Mouse (Mus musculus): Measurements from ENCODE around the gene Mob3a.

Mob3a gene

DNA sequence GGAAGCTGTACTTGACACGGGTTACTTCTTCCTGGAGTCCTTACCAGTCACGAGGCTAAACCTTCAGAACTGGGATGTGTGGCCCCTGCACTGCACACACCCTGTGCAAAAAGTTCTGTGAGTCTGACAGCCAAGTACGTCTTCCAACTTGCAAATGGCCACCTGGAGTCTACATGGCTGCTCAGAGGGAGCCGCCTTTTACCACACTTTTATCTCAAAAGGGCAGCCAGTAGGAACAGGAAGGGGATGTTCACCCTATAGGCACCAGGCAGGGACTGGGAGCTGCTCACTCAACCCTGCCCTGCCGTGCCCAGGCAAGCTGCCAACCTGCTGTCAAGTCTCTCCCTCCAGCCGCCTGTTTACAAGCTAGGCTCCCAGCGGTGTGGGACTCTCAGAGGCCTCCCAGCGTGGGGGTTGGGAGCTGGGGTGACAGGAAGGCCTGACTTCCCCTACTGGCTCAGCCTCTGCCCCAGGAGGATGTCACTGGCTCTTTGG lies 23.8 kb downstream of the Mob3a start, which contains the start of gene Mknk2:
Gene Mknk2 (minus strand): TSS at position 171 of the 495 bp plus-strand sequence.
- peak; percentile 95 to 96 for DNase-seq (ENCODE audit: low spot score in 2 of 2)

DNA sequence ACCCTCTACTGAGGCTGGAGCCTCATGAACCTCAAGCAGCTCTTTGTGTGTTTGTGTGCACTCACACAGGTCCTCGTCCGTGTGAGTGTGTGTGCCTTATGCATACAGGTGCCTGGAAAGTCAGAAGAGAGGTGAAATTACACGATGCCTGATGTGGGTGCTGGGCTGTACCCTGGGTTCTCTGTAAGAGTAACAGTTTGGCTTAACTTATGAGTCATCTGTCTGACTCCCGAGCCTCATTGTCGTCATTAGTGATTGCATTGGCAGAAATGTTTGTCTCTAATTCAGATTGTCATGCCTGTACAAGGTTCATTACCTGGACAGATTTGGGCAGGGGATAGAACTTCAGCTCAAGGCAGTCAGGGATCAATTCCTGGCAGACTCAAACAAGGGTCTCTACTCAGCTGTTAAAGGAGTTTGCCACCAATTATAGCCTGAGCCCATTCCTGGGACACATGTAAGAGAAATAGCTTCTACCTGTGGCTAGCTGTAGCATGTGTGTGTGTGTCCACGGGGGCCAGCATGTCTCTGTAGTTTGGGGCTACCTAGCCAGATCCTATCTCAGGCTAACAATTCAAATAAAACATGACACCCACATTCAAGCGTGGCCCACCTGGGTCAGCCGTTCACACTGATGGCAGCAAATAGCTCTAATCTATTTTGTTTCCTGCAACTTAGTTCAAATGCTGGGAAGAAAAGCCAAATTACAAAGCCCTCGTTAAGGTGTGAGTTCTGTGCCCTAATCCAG lies 24.5 kb downstream of the Mob3a start:
- DNase-seq (ENCODE audit: low spot score in 2 of 2), result peak in 1 of 2 experiments; percentile 51

DNA sequence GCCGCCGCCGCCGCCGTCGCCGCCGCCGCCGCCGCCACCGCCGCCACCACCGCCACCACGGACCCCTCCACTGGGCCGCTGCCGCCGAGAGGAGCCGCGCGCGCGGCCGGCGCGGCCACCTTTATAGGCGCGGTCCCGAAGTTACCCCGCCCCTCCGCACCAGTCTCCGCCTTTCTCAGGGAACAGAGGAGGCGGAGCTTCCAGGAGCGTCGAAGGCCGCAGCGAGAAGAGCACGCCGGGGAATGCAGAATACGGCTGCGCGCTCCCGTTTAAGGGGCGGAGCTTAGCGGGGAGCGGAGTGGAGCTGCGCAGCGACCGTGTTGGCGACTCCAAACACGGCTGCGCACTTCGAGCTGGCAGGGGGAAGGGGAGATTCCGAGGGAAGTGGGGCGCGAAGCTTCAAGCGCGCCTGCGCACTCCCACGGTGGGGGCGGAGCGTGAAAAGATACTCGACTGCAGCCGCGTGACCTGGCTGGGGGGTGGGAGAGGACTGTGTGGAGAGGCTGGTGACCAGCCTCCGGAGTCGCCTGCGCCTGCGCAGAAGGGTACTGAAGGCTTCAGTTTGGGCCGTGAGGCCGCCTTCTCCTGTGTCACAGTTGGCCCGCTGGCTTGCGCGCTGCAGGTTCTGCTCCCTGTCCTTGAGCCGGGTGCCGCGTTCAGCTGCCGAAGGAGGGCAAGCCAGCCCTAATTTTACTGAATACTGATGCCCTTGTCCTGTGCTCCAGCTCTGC lies 25.4 kb downstream of the Mob3a start:
- peak; percentile 100 for DNase-seq (ENCODE audit: low spot score in 2 of 2)

DNA sequence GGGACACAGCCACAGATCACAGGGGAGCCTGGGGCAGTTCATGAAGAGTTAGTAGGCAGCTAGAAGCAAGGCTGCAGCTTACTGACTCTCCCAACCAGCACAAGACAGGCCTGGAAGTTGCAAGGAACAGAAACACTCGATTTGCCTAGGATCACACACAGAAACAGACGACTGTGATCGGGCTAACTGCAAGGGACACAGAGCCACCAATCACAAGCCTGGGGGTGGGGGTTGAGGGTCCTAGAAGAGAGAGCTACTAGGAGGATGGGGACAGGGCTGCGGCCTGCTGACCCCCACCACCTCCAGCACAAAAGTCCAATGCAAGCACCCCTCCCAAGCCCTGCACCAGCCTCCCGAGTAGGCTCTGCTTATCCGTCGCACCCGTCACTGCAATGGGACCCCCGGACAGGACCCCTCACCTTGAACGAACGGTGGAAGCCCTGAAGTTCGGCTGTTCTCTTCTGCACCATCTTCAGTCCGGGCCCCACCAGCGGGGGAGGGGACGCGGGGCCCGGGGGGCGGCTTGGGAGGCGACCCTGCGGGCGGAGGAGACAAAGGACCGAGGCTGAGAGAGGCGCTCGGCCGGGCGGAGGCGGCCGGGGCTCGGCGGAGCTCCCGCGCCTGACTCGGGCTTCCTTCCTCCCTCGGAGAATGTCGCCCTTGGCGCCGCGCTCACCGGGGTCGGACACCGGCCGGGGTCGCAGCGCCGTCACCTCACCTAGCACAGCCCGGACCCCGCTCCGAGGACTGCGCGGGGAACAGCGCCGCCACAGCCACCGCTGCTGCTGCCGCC lies 26.2 kb downstream of the Mob3a start:
- DNase-seq (ENCODE audit: low spot score in 2 of 2), result no peak

DNA sequence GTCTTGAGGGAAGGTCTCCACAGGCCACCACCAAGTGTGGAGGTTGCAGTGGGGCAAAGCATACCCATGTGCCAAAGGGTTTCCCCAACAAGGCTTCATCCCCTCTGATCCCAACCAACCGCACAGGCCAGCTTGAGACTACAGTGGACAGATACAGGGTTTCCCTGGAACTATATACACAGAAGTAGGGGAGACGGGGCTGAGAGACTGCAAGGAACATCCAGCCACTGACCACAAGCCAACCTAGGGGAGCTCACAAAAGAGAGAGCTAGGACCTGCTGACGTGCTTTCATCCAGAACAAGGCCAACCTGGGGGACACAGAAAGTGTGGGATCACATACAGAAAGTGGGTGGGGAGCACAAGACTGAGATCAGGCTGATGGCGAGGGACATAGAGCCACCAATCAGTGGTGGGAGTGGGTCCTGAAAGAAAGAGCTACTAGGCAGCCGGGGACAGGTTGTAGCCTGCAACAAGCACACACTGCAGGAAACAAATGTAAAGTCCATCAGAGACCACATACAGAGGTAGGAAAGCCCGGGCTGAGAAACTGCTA lies 26.8 kb downstream of the Mob3a start:
- no peak for DNase-seq (ENCODE audit: low spot score in 2 of 2)

DNA sequence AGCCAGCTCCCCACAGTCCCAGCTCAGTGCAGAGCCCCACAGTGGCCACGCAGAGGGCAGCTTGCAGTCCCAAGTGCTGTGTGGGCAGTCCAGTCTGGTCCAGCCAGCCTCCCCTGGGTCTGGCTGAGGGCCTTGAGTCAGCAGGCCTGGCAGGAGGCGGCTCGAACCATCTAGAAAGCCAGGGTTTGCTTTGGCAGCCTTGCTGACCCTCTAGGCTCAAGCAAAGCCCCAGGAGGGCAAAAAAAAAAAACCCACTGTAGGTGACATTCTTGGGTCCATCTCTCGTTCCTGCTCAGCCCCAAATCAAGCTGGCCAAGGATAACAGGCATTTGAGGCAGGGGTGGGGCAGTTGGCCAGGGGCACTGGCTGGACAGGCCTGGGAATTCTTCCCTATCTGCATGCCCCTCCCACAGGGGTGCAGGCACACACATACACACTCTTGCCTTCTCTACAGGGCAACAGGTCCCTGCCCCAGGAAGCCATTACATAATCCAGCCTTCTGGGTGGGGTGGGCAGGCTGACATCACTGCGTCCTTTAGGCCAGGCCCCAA lies 27.5 kb downstream of the Mob3a start:
- peak in 1 of 2 experiments; percentile 36 for DNase-seq (ENCODE audit: low spot score in 2 of 2)

DNA sequence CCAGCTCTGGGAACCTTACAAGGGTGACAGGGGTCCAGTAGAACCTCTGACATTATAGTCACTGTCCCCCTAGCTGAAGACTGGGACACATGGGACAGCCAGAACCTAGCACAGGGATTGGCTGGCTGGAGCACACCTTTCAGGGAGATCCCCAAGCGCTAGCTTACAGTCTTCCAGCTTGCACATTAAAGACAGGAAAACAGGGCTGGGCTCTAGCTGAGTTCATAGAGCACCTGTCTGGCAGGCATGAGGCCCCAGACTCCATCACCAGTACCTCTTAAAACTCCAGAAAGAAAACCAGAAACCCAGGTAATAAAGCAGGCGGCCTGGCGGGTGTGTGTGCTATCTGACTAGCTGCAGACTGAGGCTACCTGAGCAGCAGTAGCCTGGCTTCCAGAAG lies 28.1 kb downstream of the Mob3a start:
- DNase-seq (ENCODE audit: low spot score in 2 of 2), result no peak

DNA sequence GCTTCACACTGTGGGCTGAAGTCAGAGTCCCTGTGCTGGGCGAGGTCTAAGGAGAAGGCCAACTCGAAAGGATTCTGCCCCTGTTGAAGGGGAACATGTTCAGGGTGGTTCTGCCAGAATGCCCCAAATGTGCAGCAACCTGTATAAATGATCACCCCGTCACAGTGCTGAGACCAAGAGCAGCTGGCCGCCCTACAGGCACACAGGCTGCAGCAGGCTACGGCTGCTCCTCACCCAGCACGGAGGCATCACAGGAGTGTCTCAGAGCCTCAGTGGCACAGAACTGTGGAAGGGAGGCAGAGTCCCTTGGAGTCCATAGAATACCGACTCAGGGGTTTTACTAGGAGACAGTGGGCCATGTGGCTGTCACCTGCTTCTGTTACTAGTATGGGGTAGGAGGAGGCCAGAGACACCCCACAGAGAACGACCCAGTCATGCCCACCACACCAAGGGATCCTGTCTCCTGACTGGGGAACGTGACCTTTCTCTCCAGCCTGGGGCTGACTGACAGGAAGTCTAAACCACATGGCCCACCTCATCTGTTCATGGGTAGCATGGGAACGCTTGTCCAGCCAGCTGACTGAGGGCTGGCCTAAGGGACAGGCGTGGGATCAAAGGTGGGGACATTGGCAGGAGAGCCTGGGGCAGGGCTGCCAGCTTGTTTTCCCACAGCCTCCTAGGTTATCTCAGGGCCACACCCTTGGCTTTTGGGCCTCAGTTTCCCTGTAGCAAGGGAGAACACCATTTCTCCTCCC lies 29.7 kb downstream of the Mob3a start:
- no peak for DNase-seq (ENCODE audit: low spot score in 2 of 2)

DNA sequence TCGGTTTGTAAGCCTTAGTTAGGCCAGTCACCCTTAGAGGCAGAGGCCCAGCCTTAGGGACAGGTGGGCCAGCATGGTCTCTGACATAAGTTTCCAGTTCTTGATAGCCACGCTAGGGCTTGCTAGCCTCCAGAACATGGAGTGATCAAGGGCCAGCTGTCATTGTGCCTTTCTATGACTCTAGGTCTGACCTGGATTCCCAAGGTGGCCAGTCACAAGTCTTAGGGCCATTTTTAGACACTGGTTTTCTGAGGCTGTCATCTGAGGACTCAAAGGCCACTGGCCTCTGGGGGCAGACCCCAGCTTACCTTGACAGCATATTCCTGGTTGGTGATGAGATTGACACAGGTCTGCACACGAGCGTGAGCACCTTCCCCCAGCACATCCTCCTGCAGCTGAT lies 30.5 kb downstream of the Mob3a start:
- no peak for DNase-seq (ENCODE audit: low spot score in 2 of 2)

DNA sequence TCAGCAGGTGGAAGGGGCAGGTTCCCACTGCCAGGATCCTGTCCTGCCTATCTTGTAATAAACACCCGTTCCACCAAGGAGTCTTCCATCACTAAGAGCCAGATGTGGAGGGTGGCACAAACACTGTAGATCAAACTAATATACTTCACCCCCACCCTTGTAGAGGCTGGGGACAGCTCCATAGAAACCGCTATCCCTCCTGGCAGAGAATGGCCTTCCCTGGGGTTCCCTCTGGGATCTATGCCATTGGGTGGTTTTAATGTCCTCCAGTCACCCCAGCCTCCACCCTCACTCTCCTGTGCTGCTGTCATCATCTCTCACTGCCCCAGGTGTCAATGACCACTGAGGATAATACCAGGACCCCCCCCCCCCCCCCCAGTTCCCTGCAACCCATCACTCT lies 31.2 kb downstream of the Mob3a start:
- DNase-seq (ENCODE audit: low spot score in 2 of 2), result no peak

DNA sequence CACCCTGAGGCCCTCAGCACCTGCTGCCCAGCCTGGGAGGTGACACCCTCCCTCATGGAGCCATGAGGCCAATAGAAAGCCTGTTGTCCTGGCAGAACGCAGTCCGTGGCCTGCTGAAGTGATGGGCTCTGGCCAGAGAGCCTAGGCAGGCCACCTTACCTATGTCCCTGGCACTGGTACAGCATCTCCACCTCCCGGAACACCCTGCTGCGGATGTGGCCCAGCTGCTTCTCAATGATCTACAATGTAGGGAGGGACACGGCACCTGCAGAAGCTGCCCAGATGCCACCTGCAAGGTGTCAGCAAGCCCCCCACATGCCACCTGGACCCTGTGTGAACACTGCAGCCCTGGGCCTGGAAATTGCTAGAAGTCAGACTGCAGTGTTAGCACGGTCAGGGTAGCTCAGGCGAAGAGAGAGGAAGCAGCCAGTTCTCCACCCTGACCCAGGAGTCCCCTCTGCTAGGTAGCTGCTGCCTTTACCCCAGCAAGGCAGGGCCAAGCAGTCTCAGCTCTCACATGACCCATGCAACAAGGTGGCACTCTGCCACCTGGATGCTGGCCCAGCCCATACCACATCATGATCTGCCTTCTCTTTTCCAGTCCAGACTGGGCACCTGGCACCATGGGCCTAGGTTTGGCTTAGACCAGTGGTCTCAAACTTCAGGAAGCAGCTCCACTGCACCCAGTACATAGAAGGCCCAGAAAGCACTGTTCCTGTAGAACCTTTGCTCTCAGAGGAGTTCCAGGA lies 31.9 kb downstream of the Mob3a start:
- peak in 1 of 2 experiments; percentile 33 for DNase-seq (ENCODE audit: low spot score in 2 of 2)

DNA sequence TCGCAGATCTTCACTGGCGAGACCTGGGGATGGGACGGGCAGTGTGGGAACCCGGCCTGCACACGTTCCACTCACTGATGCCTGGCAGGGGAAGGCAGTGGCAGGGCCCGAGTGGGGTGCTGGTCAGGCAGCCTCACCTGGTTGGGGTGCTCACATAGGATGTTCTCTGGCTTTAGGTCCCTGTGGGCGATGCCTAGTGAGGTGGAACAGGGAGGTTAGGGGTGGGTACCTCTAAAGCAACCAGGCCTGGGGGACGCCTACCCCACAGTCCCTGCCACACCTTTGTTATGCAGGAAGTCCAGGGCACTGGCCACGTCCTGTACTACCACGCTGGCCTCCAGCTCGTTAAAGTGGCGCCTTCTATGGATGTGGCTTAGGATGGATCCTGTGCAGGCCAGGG lies 32.8 kb downstream of the Mob3a start:
- peak; percentile 61 to 62 for DNase-seq (ENCODE audit: low spot score in 2 of 2)

DNA sequence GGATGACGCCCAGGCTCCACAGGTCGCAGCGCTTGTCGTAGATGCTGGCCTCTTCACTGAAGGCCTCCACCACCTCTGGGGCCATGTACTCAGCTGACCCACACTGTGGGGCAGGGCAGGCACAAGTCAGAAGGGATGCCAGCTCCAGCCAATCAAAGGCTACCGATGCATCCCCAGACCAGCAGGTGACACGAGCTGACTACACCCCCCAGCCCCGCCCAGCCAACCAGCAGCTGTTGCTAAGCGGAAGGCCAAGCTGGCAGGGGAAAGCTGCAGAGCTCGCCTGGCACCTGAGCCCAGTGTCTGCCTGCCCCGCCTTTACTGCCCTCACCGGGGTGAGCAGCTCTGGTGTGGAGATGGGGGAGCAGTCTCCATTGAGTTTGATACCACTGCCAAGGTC lies 33.2 kb downstream of the Mob3a start:
- DNase-seq (ENCODE audit: low spot score in 2 of 2), result peak in 1 of 2 experiments; percentile 64

DNA sequence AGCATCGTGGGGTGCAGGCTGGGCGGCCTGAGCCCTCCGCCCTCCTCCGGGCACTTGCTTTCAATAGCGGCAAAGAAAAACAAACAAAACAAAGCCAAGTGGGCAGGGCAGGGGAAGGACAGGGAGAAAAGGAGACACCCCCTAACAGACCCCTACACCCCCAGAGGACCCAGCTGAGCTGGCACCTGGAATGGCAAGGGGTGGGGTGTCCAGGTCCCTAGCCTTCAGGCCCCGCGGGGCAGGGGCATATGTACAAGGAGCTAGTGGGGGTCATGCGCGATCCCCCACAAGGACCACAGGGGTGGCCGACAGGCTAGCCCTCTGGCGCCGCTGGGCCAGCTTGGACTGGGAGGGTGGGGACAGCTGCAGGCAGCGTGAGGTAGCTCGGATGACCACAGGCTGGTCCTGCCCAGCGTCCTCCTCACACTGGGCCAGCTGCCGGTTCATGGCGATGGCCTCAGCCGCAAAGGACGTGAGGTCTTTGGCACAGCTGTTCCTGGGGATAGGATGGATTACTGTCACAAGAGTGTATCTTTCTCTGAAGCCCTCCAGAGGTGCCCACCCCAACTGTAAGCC lies 34.9 kb downstream of the Mob3a start:
- no peak for DNase-seq (ENCODE audit: low spot score in 2 of 2)

DNA sequence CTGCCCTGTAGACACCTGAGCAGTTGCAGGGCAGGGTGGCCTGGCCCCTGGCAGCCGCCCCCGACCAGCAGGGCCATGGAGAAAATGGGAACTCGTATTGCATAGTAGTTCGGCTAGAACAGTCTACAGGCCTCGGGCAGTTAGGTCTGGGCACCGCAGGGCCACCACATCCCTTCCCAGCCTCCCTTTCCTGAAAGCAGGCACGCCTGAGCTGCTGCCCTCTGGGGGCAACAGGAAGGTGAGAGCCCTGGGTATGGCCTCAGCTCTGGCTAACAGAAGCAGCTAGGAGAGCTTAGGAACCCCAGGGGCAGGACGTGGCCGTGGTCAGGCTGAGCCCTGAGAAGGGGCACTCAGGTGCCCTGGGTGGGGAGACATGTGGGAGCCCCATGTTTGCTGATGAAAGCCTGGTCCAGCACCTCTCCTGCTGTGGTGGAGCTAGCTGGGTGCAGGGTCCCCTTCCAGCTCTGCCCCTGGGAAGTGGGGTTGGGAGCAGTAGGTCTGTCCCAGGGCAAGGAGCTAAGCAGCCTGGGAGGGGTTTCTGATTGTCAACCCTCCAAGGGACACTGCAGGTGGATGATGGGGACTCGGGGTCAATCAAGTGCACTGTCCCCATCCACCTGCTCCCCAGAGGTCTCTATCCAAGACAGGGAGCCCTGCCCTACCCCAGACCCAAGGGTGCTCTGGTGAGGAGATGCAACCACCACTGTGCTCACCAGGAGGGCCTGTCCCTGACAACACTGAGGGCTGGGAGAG lies 35.6 kb downstream of the Mob3a start:
- DNase-seq (ENCODE audit: low spot score in 2 of 2), result no peak

DNA sequence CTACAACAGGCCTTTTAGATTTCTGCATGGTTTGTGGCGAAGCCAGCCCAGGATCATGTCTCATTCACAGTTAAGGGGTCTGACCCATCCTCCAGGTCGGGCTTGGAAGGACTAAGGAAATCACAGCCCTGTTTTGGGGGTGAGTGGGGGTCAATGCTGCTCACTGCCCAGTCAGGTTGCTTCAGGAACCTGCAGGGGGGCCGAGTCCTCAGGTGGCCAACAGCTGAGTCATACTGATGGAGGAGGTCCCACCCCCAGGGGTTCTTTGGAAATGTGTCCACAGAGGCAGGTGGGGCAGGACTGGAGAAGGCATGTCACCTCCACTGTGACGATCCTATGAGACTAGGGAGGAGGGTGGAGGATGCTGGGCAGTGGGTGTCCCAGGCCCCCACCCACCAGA lies 36.3 kb downstream of the Mob3a start:
- DNase-seq (ENCODE audit: low spot score in 2 of 2), result no peak

DNA sequence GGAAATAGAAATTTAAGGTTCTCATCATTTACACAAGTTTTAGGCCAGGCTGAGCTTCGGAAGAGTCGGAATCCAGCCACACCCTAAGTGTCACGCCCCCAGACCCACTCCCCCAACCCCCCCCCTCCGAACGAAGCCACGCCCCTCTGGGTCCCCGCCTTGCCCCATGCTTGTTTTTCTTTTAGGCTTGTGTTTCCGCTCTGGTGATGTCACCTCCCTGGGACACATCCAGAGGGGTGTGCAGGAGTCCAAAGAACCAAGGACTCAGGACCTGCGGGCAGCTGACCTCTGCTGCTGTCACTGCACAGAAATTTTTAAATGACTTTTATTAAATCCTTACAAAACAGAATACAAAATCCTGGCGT lies 36.8 kb downstream of the Mob3a start:
- no peak for DNase-seq (ENCODE audit: low spot score in 2 of 2)

DNA sequence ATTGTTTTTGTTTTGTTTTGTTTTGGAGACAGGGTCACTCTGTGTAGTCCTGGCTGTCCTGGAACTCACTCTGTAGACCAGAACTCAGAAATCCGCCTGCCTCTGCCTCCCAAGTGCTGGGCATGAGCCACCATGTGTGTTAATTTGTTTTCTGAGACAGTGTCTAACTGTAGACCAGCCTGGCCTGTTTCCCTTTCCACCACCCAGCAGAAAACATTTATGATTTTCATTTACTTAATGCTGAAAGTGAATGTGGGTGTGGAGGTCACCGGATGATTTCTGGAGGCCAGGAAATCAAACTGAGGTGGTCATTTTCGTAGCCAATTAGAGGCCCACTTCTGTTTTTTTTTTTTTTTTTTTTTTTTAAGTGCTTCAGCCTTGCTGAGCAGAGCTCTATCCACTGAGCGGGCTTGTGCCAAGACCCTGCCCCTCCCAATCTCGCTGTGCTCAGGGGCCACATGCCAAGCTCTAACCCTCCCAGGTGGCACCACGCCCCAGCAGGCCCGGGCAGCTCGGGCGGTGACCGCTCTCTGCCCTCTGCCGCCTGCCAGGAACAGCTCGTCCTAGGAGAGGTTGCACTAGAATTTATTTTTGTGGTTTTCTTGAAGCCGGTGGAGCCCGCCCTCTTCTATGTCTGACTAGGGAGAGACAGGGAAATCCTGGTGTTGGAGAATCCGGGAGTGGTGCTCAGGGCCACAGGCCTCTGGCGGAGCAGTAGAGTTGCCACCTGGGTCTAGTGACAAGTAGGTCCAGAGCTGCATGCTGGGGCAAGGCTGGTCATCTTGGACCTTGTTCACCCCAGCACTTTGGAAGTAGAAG lies 37.4 kb downstream of the Mob3a start:
- peak; percentile 71 to 75 for DNase-seq (ENCODE audit: low spot score in 2 of 2)

Measured in spleen, postnatal 36 days (tissue).